Mouse (Mus musculus): ENCODE results near the gene Hprt. TPM values are rescaled to one million over a fixed set of nuclear protein-coding genes. Genes with fewer than 3 reads are reported as not detected.
"Not testable (repeated sequence)": the region's sequence is repeated elsewhere in the genome, so short reads cannot be mapped to it uniquely, and the experiment has no call there.

The Hprt gene
- 233 and 237 TPM in 2 replicates for polyA plus RNA-seq (2015; fragmentation: Nextera tagmentation; extraction: Ambion mirVana)

DNA sequence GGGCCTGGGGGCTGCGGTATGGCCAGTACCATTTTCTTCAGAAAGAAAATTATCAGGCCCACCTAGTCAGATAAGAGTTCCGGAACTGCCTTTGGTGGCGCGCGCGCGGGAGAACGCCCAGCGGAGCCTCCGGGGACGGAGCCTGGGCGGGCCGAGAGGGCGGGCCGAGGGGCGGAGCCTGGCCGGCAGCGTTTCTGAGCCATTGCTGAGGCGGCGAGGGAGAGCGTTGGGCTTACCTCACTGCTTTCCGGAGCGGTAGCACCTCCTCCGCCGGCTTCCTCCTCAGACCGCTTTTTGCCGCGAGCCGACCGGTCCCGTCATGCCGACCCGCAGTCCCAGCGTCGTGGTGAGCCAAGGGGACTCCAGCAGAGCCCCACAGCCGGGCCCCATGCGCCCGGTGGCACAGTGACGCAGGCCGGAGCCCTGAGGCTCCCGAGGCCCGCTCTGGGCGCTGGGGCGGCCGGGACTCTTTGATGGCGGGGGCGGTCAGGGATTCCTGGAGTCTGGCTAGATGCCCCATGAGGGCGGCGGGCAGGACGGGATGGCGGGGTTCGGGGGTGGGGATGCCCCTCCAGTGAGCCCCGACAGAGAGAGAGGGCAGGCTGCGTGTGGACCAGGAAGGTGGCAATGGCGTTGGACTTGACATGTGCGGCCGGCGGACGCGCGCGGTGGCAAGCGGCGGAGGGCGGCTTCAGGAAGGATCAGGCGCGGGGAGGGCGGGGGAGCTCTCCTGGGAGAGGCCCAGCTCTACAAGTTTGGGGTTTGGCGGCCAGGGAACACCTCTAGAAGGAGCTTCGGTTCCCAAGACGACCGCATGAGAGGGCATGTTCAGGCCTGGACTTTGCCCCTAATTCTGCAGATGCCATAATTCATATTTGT lies at the start of gene Hprt:
Gene Hprt, plus strand, starts transcription at position 233 of the 879 bp plus-strand sequence.
- Histone ChIP-seq H3K27ac (peak within 1 kb of the TSS; percentile 94), H3K9me3 (no peaks in the 10 kb centered on the region), H3K4me3 (replicated peaks) (peak within 1 kb of the TSS; percentile 64), H3K36me3 (no peaks in the 10 kb centered on the region), H3K4me2 (peak within 1 kb of the TSS; percentile 48), H3K9ac (peak within 1 kb of the TSS; percentile 66), H3K4me1 (no peaks in the 10 kb centered on the region), H3K27me3 (replicated peaks) (no peaks in the 10 kb centered on the region)
- ATAC-seq (ENCODE audit: insufficient read depth, low FRiP score, low read depth), result peak; percentile 96
- 12% methylated on average over 64 of the region's 72 CpGs for WGBS

GRCm38 (mm10) chrX:52945509-52945908 lies 42.4 kb upstream of the Hprt start:
- H3K27ac ChIP-seq, result no peak overlapping the region
- H3K27me3 ChIP-seq (replicated peaks), result no peaks in the 10 kb centered on the region
- no peak overlapping the region for H3K9ac ChIP-seq
- no peak overlapping the region for H3K4me2 ChIP-seq
- WGBS, result 84% methylated on average over 5 of the region's 5 CpGs
- no peak for ATAC-seq (ENCODE audit: insufficient read depth, low FRiP score, low read depth)
- H3K9me3 ChIP-seq, result no peaks in the 10 kb centered on the region
- no peaks in the 10 kb centered on the region; the same call in 1 of the 2 replicates for H3K36me3 ChIP-seq
- H3K4me1 ChIP-seq, result no peaks in the 10 kb centered on the region
- no peak overlapping the region for H3K4me3 ChIP-seq (replicated peaks)

GRCm38 (mm10) chrX:52949713-52950112 lies 38.2 kb upstream of the Hprt start:
- Histone ChIP-seq H3K36me3 (no peaks in the 10 kb centered on the region; the same call in 1 of the 2 replicates), H3K4me2 (no peak overlapping the region), H3K27ac (no peak overlapping the region), H3K4me1 (no peaks in the 10 kb centered on the region), H3K9ac (no peak overlapping the region), H3K4me3 (replicated peaks) (no peak overlapping the region), H3K27me3 (replicated peaks) (no peaks in the 10 kb centered on the region), H3K9me3 (no peaks in the 10 kb centered on the region)
- 70% methylated on average over 2 of the region's 2 CpGs for WGBS
- no peak for ATAC-seq (ENCODE audit: insufficient read depth, low FRiP score, low read depth)

DNA sequence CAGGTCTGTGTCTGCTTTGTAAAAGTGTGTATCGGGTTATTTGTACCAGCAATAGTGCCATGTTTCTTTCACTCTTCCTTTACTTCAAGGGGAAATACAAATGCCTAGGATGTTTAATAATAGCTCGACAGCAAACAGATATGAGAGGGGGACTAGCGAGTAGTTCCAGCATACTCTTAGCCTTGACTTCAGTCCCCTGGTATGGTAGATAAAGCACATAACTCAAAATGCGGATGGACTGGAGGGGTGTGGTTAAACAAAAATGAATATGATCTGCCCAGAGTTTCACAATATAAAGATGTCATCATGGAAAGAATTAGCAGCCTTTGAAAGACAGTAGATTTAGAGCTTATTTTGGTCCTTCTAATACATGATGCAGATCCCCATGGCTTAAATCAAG lies 31.0 kb upstream of the Hprt start:
- Histone ChIP-seq H3K9ac (no peak overlapping the region), H3K9me3 (no peaks in the 10 kb centered on the region), H3K36me3 (no peaks in the 10 kb centered on the region), H3K4me3 (replicated peaks) (no peak overlapping the region), H3K27ac (no peak overlapping the region), H3K4me2 (no peak overlapping the region), H3K27me3 (replicated peaks) (no peaks in the 10 kb centered on the region), H3K4me1 (no peaks in the 10 kb centered on the region)
- ATAC-seq (ENCODE audit: insufficient read depth, low FRiP score, low read depth), result no peak
- 68% methylated on average over 4 of the region's 4 CpGs for WGBS

- WGBS, result 63% methylated on average over 5 of the region's 5 CpGs
- H3K4me2 ChIP-seq, result no peak overlapping the region
- no peak overlapping the region for H3K4me3 ChIP-seq (replicated peaks)
Measured at GRCm38 (mm10) chrX:52961559-52962110, 26.3 kb upstream of the Hprt start.

DNA sequence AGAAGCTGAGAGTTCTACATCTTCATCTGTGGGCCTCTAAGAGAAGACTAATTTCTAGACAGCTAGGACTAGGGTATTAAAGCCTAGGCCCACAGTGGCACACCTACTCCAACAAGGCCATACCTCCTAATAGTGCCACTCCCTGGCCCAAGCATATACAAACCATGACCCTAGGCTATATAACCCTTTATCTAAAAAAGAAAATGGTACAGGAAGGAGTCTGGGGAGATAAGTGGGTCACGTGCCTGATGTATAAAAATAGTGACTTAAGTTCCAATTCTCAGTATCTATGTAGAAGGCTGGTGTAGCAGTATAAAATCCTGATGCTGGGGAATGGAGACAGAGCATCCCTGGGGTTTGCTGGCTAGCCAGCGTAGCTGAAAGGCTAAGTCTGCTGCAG lies 22.8 kb upstream of the Hprt start:
- ATAC-seq (ENCODE audit: insufficient read depth, low FRiP score, low read depth), result no peak
- Histone ChIP-seq H3K9ac (no peak overlapping the region), H3K4me1 (no peaks in the 10 kb centered on the region), H3K36me3 (no peaks in the 10 kb centered on the region), H3K9me3 (no peaks in the 10 kb centered on the region), H3K27me3 (replicated peaks) (no peaks in the 10 kb centered on the region), H3K4me3 (replicated peaks) (no peak overlapping the region), H3K27ac (no peak overlapping the region), H3K4me2 (no peak overlapping the region)
- 71% methylated on average over 2 of the region's 2 CpGs for WGBS

More at GRCm38 (mm10) chrX:52961559-52962110, 26.3 kb upstream of the Hprt start:
- no peak for ATAC-seq (ENCODE audit: insufficient read depth, low FRiP score, low read depth)
- no peaks in the 10 kb centered on the region for H3K36me3 ChIP-seq
- H3K9me3 ChIP-seq, result no peaks in the 10 kb centered on the region
- H3K27me3 ChIP-seq (replicated peaks), result no peaks in the 10 kb centered on the region
- H3K27ac ChIP-seq, result no peak overlapping the region
- H3K9ac ChIP-seq, result no peak overlapping the region
- H3K4me1 ChIP-seq, result no peaks in the 10 kb centered on the region

DNA sequence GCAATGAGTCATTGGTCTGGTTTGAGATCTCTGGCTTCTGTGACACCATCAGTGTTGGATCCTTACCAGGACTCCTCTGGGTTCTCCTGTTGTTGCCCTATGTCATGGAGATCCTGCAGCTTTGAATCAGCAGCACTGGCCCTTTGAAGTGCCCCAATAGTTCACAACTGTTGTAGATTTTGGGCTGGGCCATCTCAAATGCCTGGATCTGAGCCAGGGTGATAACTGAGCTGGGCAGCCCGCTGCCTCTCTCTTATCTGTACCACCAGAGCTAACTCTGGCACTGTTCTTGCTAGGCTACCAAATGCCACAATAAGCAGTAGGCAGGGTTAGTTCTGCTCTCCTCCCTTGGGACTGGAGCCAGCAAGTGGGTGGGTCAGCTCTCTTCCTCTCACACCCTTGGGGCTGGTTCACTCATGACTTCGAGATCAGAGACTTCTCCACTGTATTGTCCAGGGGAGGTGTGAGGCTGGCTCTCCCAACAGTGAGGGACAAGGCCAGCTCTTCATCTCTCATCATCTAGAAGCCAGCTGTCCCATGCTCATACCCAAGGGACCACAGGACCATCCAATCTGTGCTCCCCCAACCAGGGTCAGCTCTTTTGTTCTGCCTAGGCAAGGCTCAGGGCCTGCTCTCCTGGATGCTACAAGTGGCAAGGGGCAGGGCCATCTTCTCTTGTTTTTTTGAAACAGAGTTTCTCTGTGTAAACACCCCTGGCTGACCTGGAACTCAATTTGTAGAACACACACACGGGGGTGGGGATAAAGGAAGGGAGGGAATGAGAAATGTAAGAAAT lies 16.5 kb upstream of the Hprt start:
- peak; percentile 92 for ATAC-seq (ENCODE audit: insufficient read depth, low FRiP score, low read depth)
- H3K4me3 ChIP-seq (replicated peaks), result no peak overlapping the region
- H3K36me3 ChIP-seq, result no peaks in the 10 kb centered on the region
- 44% methylated on average over 3 of the region's 3 CpGs for WGBS
- no peaks in the 10 kb centered on the region for H3K4me1 ChIP-seq
- no peak overlapping the region for H3K9ac ChIP-seq
- no peak overlapping the region for H3K4me2 ChIP-seq
- no peak overlapping the region for H3K27ac ChIP-seq
- H3K27me3 ChIP-seq (replicated peaks), result no peaks in the 10 kb centered on the region
- no peaks in the 10 kb centered on the region for H3K9me3 ChIP-seq

DNA sequence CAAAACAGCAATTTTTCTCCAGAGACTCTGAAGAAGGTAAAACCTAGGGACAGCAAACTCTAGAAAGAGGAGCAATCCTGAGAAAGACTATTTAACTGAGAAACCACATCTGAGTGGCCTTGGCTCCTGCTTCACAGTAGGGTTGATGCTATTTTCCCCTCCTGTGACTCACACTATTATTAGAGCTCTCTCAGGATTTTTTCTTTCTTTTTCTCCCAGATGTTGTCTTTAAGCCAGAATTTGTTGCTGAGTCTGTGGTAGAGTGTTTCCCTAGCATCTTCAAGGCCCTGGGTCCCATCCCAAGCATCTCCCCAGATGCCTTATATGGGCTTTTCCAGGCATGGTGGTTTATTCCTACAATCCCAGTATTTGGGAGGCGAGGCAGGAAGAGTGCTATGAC lies 15.8 kb upstream of the Hprt start:
- no peaks in the 10 kb centered on the region for H3K9me3 ChIP-seq
- no peak overlapping the region for H3K4me3 ChIP-seq (replicated peaks)
- H3K4me2 ChIP-seq, result no peak overlapping the region
- WGBS, result 66% methylated on average over 1 of the region's 1 CpGs
- H3K9ac ChIP-seq, result no peak overlapping the region
- no peak overlapping the region for H3K27ac ChIP-seq
- no peaks in the 10 kb centered on the region for H3K4me1 ChIP-seq
- H3K27me3 ChIP-seq (replicated peaks), result no peaks in the 10 kb centered on the region
- H3K36me3 ChIP-seq, result no peaks in the 10 kb centered on the region
- ATAC-seq (ENCODE audit: insufficient read depth, low FRiP score, low read depth), result no peak

GRCm38 (mm10) chrX:52972680-52973079 lies 15.3 kb upstream of the Hprt start:
- H3K27me3 ChIP-seq (replicated peaks), result no peaks in the 10 kb centered on the region
- no peaks in the 10 kb centered on the region for H3K9me3 ChIP-seq
- H3K4me2 ChIP-seq, result no peak overlapping the region
- H3K4me1 ChIP-seq, result no peaks in the 10 kb centered on the region
- 96% methylated on average over 1 of the region's 1 CpGs for WGBS
- no peaks in the 10 kb centered on the region for H3K36me3 ChIP-seq
- H3K9ac ChIP-seq, result no peak overlapping the region
- no peak overlapping the region for H3K4me3 ChIP-seq (replicated peaks)
- H3K27ac ChIP-seq, result no peak overlapping the region
- no peak for ATAC-seq (ENCODE audit: insufficient read depth, low FRiP score, low read depth)

- H3K9me3 ChIP-seq, result no peaks in the 10 kb centered on the region
- WGBS, result 43% methylated on average over 1 of the region's 1 CpGs
- no peak overlapping the region for H3K4me3 ChIP-seq (replicated peaks)
- H3K36me3 ChIP-seq, result no peaks in the 10 kb centered on the region
- no peak overlapping the region for H3K4me2 ChIP-seq
- no peak overlapping the region for H3K9ac ChIP-seq
- no peak for ATAC-seq (ENCODE audit: insufficient read depth, low FRiP score, low read depth)
- no peaks in the 10 kb centered on the region for H3K4me1 ChIP-seq
- H3K27ac ChIP-seq, result no peak overlapping the region
- H3K27me3 ChIP-seq (replicated peaks), result no peaks in the 10 kb centered on the region
Measured at GRCm38 (mm10) chrX:52978576-52978975, 9.4 kb upstream of the Hprt start.

GRCm38 (mm10) chrX:52981378-52981777 lies 6.6 kb upstream of the Hprt start:
- H3K36me3 ChIP-seq, result no peaks in the 10 kb centered on the region
- WGBS, result 71% methylated on average over 3 of the region's 3 CpGs
- H3K4me1 ChIP-seq, result no peaks in the 10 kb centered on the region
- no peaks in the 10 kb centered on the region for H3K27me3 ChIP-seq (replicated peaks)
- no peaks in the 10 kb centered on the region for H3K9me3 ChIP-seq
- H3K9ac ChIP-seq, result no peak overlapping the region
- H3K4me2 ChIP-seq, result no peak overlapping the region
- H3K27ac ChIP-seq, result no peak overlapping the region
- no peak overlapping the region for H3K4me3 ChIP-seq (replicated peaks)
- ATAC-seq (ENCODE audit: insufficient read depth, low FRiP score, low read depth), result no peak

DNA sequence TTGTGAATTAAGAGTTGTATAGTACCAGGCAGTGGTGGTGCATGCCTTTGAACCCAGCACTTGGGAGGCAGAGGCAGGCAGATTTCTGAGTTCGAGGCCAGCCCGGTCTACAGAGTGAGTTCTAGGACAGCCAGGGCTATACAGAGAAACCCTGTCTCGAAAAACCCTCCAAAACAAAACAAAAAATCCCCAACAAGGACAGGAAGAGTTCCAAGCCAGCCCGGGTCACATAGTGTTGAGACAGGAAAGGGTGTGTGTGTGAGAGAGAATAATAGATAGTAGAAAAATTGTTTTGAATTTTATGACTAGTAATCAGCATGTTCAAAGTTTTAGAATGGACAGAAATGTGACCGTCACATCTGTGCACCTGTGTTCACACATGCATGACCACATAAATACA lies 6.8 kb downstream of the Hprt start:
- H3K4me3 ChIP-seq (replicated peaks); H3K27me3 ChIP-seq (replicated peaks); H3K4me2 ChIP-seq; ATAC-seq (ENCODE audit: insufficient read depth, low FRiP score, low read depth); H3K27ac ChIP-seq; H3K9ac ChIP-seq; H3K36me3 ChIP-seq; H3K9me3 ChIP-seq; H3K4me1 ChIP-seq: not testable (repeated sequence)
- 89% methylated on average over 5 of the region's 5 CpGs for WGBS
